Mouse (Mus musculus): Measurements from ENCODE around the gene Plppr3.

DNA sequence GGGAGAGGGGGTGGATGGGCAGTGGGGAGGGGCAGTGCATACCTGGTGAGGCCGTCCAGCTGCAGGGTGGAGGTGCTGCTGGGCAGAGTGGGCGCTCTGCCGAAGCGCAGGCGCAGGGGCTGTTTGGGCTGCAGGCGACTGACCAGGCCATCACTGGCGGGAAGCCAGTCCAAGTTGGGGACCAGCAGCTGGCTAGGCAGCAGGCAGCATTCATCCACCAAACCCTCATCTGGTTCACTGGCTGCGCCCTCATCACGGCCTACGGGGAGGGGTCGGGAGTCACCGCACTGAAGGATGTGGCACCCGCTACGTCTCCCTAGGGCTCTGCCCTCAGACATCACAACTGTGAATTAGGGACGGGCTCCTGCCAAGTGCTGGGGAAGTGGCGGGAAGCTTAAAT is 21.9 kb upstream of the Plppr3 start:
- TF ChIP-seq POLR2A (IDR thresholded peaks at IDR 0.05; ENCODE audit: borderline replicate concordance, low read depth, low read length) = no peak
- TF ChIP-seq CTCF (IDR thresholded peaks at IDR 0.05; ENCODE audit: low read depth, low read length) = no peak

Data from bone marrow macrophage, adult 2 months (primary cell).